Mouse (Mus musculus): ENCODE data around the gene Zkscan2. TPM values are rescaled to one million over a fixed set of nuclear protein-coding genes. Genes with fewer than 3 reads are reported as not detected.

The Zkscan2 gene
- total and polyA plus RNA-seq, 2 experiments from 2014 or later = 5.9 to 27.4 TPM

GRCm38 (mm10) chr7:123442079-123442478 is 58.2 kb downstream of the Zkscan2 start:
- ATAC-seq (no peak), DNase-seq (no peak)
- 76% methylated on average over 1 of the region's 1 CpGs for WGBS
- H3K36me3 ChIP-seq (ENCODE audit: insufficient read depth) = no peaks in the 10 kb centered on the region
- no peaks in the 10 kb centered on the region for H3K4me1 ChIP-seq (ENCODE audit: insufficient read depth)
- no peak overlapping the region for H3K4me2 ChIP-seq (ENCODE audit: low read depth)
- H3K27me3 ChIP-seq (ENCODE audit: insufficient read depth, low read length) = no peaks in the 10 kb centered on the region
- TF ChIP-seq CTCF (IDR thresholded peaks at IDR 0.05; ENCODE audit: low read depth) = no peak
- no peaks in the 10 kb centered on the region for H3K9me3 ChIP-seq (ENCODE audit: low read length)
- no peak overlapping the region for H3K9ac ChIP-seq
- H3K4me3 ChIP-seq (ENCODE audit: low read depth, low read length) = no peak overlapping the region
- no peak overlapping the region for H3K27ac ChIP-seq (ENCODE audit: low read depth, low read length)

GRCm38 (mm10) chr7:123431206-123431605 is 69.0 kb downstream of the Zkscan2 start:
- 80% methylated on average over 4 of the region's 4 CpGs for WGBS
- DNase-seq (no peak), ATAC-seq (no peak)
- Histone ChIP-seq H3K4me3 (ENCODE audit: low read depth, low read length) (no peak overlapping the region), H3K27ac (ENCODE audit: low read depth, low read length) (no peak overlapping the region), H3K9me3 (ENCODE audit: low read length) (no peaks in the 10 kb centered on the region), H3K4me2 (ENCODE audit: low read depth) (no peak overlapping the region), H3K4me1 (ENCODE audit: insufficient read depth) (no peaks in the 10 kb centered on the region), H3K36me3 (ENCODE audit: insufficient read depth) (peaks cover 37% of the 10 kb centered on the region), H3K9ac (no peak overlapping the region), H3K27me3 (ENCODE audit: insufficient read depth, low read length) (no peaks in the 10 kb centered on the region)
- TF ChIP-seq CTCF (IDR thresholded peaks at IDR 0.05; ENCODE audit: low read depth) = no peak

GRCm38 (mm10) chr7:123430411-123430705 is 69.9 kb downstream of the Zkscan2 start:
- no peak for DNase-seq
- no peak overlapping the region for H3K9ac ChIP-seq

DNA sequence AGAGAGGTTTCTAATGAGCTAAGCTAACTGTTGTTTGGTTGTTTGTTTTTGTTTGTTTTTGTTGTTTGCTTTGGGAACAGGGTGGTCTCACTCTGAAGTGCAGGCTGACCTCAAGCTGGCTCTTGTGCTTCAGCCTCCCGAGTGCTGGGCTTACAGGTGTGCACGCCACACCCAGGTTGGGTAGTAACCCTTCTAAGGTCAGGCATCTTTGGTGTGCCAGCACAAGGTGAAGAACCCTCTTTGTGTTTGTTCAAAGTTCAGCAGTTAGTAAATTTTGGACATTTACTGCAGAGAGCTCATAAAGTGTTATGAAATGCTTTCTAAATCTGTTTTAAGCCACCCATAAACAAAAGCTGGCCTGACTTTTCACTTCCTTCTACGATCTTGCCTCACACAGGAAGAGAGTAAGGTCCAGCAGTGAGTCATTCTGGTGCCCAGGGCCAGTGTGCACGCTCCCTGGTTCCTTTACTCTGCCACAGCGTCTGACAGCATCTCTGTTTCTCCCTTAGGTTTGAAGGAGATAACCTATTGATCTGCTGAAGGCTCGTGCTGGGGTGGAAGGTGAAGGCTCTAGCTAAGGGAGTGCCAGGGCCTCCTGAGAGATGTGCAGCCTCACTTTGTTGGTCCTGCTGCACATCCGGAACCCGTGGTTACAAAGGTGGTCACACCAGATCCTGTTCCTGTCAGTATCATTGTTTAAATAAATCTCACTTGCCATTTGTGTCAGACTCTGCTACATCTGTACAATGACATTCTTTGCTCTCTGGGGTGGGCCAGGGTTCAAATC is 70.4 kb downstream of the Zkscan2 start:
- H3K9me3 ChIP-seq (ENCODE audit: low read length) = no peaks in the 10 kb centered on the region
- no peak overlapping the region for H3K4me3 ChIP-seq (ENCODE audit: low read depth, low read length)
- ATAC-seq = no peak
- H3K27ac ChIP-seq (ENCODE audit: low read depth, low read length) = no peak overlapping the region
- TF ChIP-seq CTCF (IDR thresholded peaks at IDR 0.05; ENCODE audit: low read depth) = no peak
- no peak overlapping the region for H3K4me2 ChIP-seq (ENCODE audit: low read depth)
- DNase-seq = no peak
- peaks cover 48% of the 10 kb centered on the region for H3K36me3 ChIP-seq (ENCODE audit: insufficient read depth)
- no peak overlapping the region for H3K9ac ChIP-seq
- no peaks in the 10 kb centered on the region for H3K4me1 ChIP-seq (ENCODE audit: insufficient read depth)
- WGBS = 88% methylated on average over 8 of the region's 8 CpGs
- no peaks in the 10 kb centered on the region for H3K27me3 ChIP-seq (ENCODE audit: insufficient read depth, low read length)

More at GRCm38 (mm10) chr7:123430411-123430705, 69.9 kb downstream of the Zkscan2 start:
- no peak overlapping the region for H3K4me2 ChIP-seq (ENCODE audit: low read depth)
- no peaks in the 10 kb centered on the region for H3K9me3 ChIP-seq (ENCODE audit: low read length)
- H3K4me1 ChIP-seq (ENCODE audit: insufficient read depth) = no peaks in the 10 kb centered on the region
- no peak for TF ChIP-seq CTCF (IDR thresholded peaks at IDR 0.05; ENCODE audit: low read depth)
- no peaks in the 10 kb centered on the region for H3K27me3 ChIP-seq (ENCODE audit: insufficient read depth, low read length)
- 95% methylated on average over 4 of the region's 4 CpGs for WGBS
- H3K27ac ChIP-seq (ENCODE audit: low read depth, low read length) = no peak overlapping the region
- peaks cover 44% of the 10 kb centered on the region for H3K36me3 ChIP-seq (ENCODE audit: insufficient read depth)
- no peak for ATAC-seq
- no peak overlapping the region for H3K4me3 ChIP-seq (ENCODE audit: low read depth, low read length)

Other genes with a start within 250 kb of the Zkscan2 start
- gene Lcmt1, start 130.7 kb downstream of the Zkscan2 start, total RNA-seq (2014; rRNA removed) = 93.1 and 105 TPM in 2 replicates
- 118 and 122 TPM in 2 replicates for gene Lcmt1, start 130.7 kb downstream of the Zkscan2 start, polyA plus RNA-seq (2015; fragmentation: Nextera tagmentation; extraction: Ambion mirVana)
- gene Arhgap17, start 130.5 kb downstream of the Zkscan2 start, total RNA-seq (2014; rRNA removed) = 6.0 and 8.1 TPM in 2 replicates
- 5.2 and 5.4 TPM in 2 replicates for gene Arhgap17, start 130.5 kb downstream of the Zkscan2 start, polyA plus RNA-seq (2015; fragmentation: Nextera tagmentation; extraction: Ambion mirVana)
- gene Aqp8, start 38.2 kb downstream of the Zkscan2 start, total RNA-seq (2014; rRNA removed) = not detected in 2 replicates
- gene Aqp8, start 38.2 kb downstream of the Zkscan2 start, polyA plus RNA-seq (2015; fragmentation: Nextera tagmentation; extraction: Ambion mirVana) = not detected in 2 replicates

All from forebrain, postnatal 0 days (tissue).